In genomic region chr7:98354160-98354920, GRCm38 (mm10) we compare ENCODE assay signal across 10 mouse cellular contexts. TPM values are rescaled to one million over a fixed set of nuclear protein-coding genes. Genes with fewer than 3 reads are reported as not detected.
DNase-seq lines count a peak whose midpoint lies in the region; ATAC-seq and TF ChIP-seq lines count a peak whose summit lies in the region.
"Had no signal": no experiment of that assay in that cellular context is flagged by ENCODE, and none has a peak within 500 bp of the region (broad histone marks: within the 10 kb centered on the region; RNA-seq: fewer than 3 reads in every experiment).

No protein-coding gene starts in this region.

- 37% methylated on average over 12 of the region's 12 CpGs for WGBS in lung, postnatal 0 days
- 21% methylated on average over 12 of the region's 12 CpGs for WGBS in limb, embryonic 10.5 days
- 16% methylated on average over 12 of the region's 12 CpGs for WGBS in stomach, embryonic 14.5 days

- no peak for TF ChIP-seq EP300 in lung, postnatal 0 days (IDR thresholded peaks at IDR 0.05)

- H3K9ac ChIP-seq in lung, postnatal 0 days (replicated peaks; ENCODE audit: low read depth), result no peak overlapping the region
- peak overlapping the region; percentile 4; the same call in 1 of the 2 replicates for H3K9ac ChIP-seq in stomach, embryonic 14.5 days (replicated peaks; ENCODE audit: low read depth, low read length)

- H3K9me3 ChIP-seq in lung, postnatal 0 days (ENCODE audit: low read length), result no peaks in the 10 kb centered on the region
- no peaks in the 10 kb centered on the region for H3K9me3 ChIP-seq in limb, embryonic 10.5 days (replicated peaks)
- no peaks in the 10 kb centered on the region for H3K9me3 ChIP-seq in stomach, embryonic 14.5 days (ENCODE audit: control insufficient read depth, low read depth, low read length)

- no peak overlapping the region for H3K4me3 ChIP-seq in lung, postnatal 0 days (ENCODE audit: low read depth, low read length)
- peak overlapping the region; percentile 32 for H3K4me3 ChIP-seq in limb, embryonic 10.5 days
- no peak overlapping the region for H3K4me3 ChIP-seq in stomach, embryonic 14.5 days (ENCODE audit: low read depth, low read length)

- peak; percentile 7; the same call in 1 of the 2 replicates for ATAC-seq in lung, postnatal 0 days
- ATAC-seq in stomach, embryonic 14.5 days (ENCODE audit: insufficient number of reproducible peaks, insufficient read depth, low FRiP score, low read depth), result 0 out of 2 replicates have a peak, but pooled peaks have one; percentile 12

- no peak overlapping the region for H3K4me2 ChIP-seq in lung, postnatal 0 days (replicated peaks; ENCODE audit: low read depth, low read length)
- H3K4me2 ChIP-seq in stomach, embryonic 14.5 days (replicated peaks; ENCODE audit: low read depth, low read length), result peak overlapping the region; percentile 21; the same call in 1 of the 2 replicates

- H3K4me1 ChIP-seq in lung, postnatal 0 days (ENCODE audit: insufficient read depth, low read depth, low read length), result no peaks in the 10 kb centered on the region
- H3K4me1 ChIP-seq in limb, embryonic 10.5 days, result peaks cover 71% of the 10 kb centered on the region
- H3K4me1 ChIP-seq in stomach, embryonic 14.5 days (ENCODE audit: control insufficient read depth, insufficient read depth, low read length), result peaks cover 39% of the 10 kb centered on the region

- no peaks in the 10 kb centered on the region for H3K27me3 ChIP-seq in lung, postnatal 0 days (replicated peaks; ENCODE audit: insufficient read depth, low read length)
- H3K27me3 ChIP-seq in limb, embryonic 10.5 days (ENCODE audit: low read depth, poor library complexity, severe bottlenecking), result no peaks in the 10 kb centered on the region
- H3K27me3 ChIP-seq in stomach, embryonic 14.5 days (ENCODE audit: control insufficient read depth, insufficient read depth, low read length), result no peaks in the 10 kb centered on the region

- no peak overlapping the region for H3K27ac ChIP-seq in lung, postnatal 0 days (ENCODE audit: low read length)
- H3K27ac ChIP-seq in limb, embryonic 10.5 days, result peak overlapping the region; percentile 86
- peak overlapping the region; percentile 30 for H3K27ac ChIP-seq in stomach, embryonic 14.5 days (ENCODE audit: low read length)

- TF ChIP-seq CTCF in lung, postnatal 0 days (IDR thresholded peaks at IDR 0.05), result no peak

- DNase-seq in embryo, embryonic 11 days, result peak; percentile 60
- DNase-seq in embryo, embryonic 9.5 days (ENCODE audit: extremely low spot score), result no peak
- no peak for DNase-seq in lung, postnatal 0 days (ENCODE audit: low spot score)
- DNase-seq in lung, postnatal 14 days, result no peak
- DNase-seq in limb, embryonic 10.5 days (ENCODE audit: low spot score), result peak; percentile 54
- DNase-seq in left cerebral cortex, adult 9 months (ENCODE audit: low spot score in 2 of 2), result no peak
- DNase-seq in layer of hippocampus, adult 18-20 months (ENCODE audit: low spot score in 2 of 2), result no peak
- DNase-seq: layer of hippocampus, adult 9-11 months; lung, postnatal 36 days had no signal

- H3K36me3 ChIP-seq in lung, postnatal 0 days (ENCODE audit: insufficient read depth, low read length), result no peaks in the 10 kb centered on the region
- H3K36me3 ChIP-seq in limb, embryonic 10.5 days, result peaks cover 43% of the 10 kb centered on the region
- H3K36me3 ChIP-seq in stomach, embryonic 14.5 days (ENCODE audit: control insufficient read depth, insufficient read depth, low read length), result peaks cover 23% of the 10 kb centered on the region

RNA-seq across cellular contexts. Expression of gene Tsku, which starts 6.8 kb away (rescaled TPM):
- polyA plus RNA-seq in lung, postnatal 0 days (2015; fragmentation: Nextera tagmentation; extraction: Ambion mirVana), result 8.6 and 9.1 TPM in 2 replicates
- polyA plus RNA-seq in limb, embryonic 10.5 days (2016; fragmentation: Nextera tagmentation; extraction: Ambion mirVana), result 9.5 and 11.2 TPM in 2 replicates
- 18.4 and 19.1 TPM in 2 replicates for polyA plus RNA-seq in stomach, embryonic 14.5 days (2014; fragmentation: Nextera tagmentation; extraction: Ambion mirVana)
- 1 to 10 TPM; 1.1 to 1.6 TPM for total RNA-seq in layer of hippocampus, adult 18-20 months (2021)

RNA-seq across cellular contexts. Expression of gene Acer3, which starts 33.3 kb away (rescaled TPM):
- polyA plus RNA-seq in lung, postnatal 0 days (2015; fragmentation: Nextera tagmentation; extraction: Ambion mirVana), result 33.1 and 43.4 TPM in 2 replicates
- polyA plus RNA-seq in limb, embryonic 10.5 days (2016; fragmentation: Nextera tagmentation; extraction: Ambion mirVana), result 19.0 and 23.2 TPM in 2 replicates
- 22.9 and 25.6 TPM in 2 replicates for polyA plus RNA-seq in stomach, embryonic 14.5 days (2014; fragmentation: Nextera tagmentation; extraction: Ambion mirVana)
- total RNA-seq in layer of hippocampus, adult 18-20 months (2021), result 10 to 100 TPM; 18.1 to 24.9 TPM

Comparison
In these comparisons a context has a peak if more than half of its experiments do, and no peak if none do; other contexts are left out.
1. DNase-seq: peak in embryo, embryonic 11 days (single experiment) and limb, embryonic 10.5 days (single experiment); none in embryo, embryonic 9.5 days (single experiment), lung, postnatal 0 days (single experiment), lung, postnatal 14 days (single experiment), left cerebral cortex, adult 9 months (0 of 2) and layer of hippocampus, adult 18-20 months (0 of 2).